Mouse (Mus musculus): Measurements from ENCODE around the gene Pip5k1b.

GRCm38 (mm10) chr19:24366747-24367146 lies 188.9 kb downstream of the Pip5k1b start:
- TF ChIP-seq CTCF (IDR thresholded peaks at IDR 0.05), result no peak
- no peak for TF ChIP-seq POLR2A (IDR thresholded peaks at IDR 0.05; ENCODE audit: insufficient read depth, low read depth, low read length)
